Mouse (Mus musculus): ENCODE data around the gene Diaph3.
"Not testable (repeated sequence)": the region's sequence is repeated elsewhere in the genome, so short reads cannot be mapped to it uniquely, and the experiment has no call there.

Gene Diaph3

DNA sequence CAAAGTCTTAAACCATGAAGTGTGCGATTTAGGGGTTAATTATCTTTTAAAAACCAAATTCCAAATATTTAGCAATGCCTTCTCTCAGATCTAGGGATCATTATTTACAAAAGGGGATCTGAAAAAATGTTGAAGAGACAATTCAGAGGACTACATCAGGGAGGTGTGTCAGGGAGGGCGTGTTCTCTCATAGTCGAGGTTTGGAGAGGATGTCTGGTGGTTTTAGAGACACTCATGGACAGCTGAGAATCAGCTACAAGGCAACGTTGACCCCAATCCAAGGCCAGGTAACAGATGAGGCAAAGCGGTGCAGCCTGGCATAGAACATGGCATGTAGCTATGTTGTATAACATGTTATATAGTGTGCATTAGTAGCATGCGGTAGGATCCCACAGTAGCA lies 396.5 kb downstream of the Diaph3 start:
- in situ Hi-C loops (cut with MboI, MseI): no loop called here

DNA sequence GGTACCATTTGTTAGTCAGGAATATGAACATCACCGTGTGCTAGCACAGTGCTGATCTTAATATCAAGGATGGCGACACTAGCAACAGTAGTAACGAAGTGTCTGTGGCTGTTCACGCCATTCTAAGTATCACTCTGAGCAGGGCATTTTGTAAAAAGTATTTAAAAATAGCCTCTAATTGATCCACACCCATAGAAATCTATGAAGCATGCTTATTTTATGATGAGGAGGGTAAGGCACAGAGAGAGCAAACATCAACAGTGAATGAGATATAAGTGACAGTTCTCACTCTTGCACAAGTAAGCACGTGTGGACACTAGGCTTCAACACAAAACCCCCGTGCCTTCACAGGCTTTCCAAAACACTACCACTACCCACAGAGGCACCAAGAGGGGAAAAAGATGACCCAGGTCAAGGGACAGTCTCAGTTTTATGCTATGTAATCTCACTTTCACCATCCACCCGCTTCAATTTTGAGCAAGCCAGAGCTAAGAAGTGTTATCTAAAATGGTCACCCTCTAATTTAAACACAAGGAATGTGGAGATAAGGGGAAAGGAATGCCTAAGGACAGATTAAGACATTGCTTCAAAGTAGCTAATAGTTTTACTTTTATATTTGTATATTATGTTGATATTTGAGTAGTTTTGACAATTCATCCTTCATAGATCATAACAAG lies 399.0 kb downstream of the Diaph3 start:
- in situ Hi-C loops (cut with MboI, MseI): no loop called here

DNA sequence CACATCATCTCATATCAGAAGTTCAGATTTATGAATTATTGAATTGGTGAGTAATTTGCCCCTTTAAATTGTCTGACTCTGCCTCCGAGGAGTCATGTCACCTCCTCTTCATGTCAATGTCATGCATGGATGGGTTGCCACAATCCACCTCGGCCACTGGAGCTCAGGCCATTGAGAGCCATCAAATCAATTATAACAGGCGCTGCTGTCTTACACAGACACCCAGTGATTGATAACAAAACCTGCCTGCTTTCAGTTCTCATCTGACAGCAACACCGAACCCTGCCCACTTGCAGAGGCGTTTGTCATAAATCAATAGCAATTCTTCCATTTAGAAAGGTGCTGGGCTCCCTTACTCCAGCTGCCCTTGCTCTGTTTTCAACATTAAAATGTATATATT lies 402.1 kb downstream of the Diaph3 start:
- in situ Hi-C loops (cut with MboI, MseI): no loop called here

DNA sequence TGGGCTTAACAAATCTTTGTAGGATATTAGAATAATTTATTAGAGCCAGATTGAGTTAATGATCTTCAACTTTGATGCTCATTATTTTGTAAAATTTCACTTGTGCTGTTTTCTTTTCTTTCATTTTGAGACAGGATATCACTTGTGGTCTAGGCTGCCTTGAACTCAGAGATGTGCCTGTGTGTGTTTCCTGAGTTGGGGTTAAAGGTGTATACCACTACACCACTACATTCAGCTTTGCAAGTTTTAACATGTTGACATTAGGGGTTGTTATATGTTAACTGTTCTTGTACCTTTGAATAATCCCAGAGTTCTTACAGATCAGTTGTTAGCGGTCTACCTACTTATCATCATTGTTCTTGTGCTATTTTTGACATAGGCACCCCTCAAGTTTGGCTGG lies 404.4 kb downstream of the Diaph3 start:
- in situ Hi-C loops (cut with MboI, MseI): no loop called here

DNA sequence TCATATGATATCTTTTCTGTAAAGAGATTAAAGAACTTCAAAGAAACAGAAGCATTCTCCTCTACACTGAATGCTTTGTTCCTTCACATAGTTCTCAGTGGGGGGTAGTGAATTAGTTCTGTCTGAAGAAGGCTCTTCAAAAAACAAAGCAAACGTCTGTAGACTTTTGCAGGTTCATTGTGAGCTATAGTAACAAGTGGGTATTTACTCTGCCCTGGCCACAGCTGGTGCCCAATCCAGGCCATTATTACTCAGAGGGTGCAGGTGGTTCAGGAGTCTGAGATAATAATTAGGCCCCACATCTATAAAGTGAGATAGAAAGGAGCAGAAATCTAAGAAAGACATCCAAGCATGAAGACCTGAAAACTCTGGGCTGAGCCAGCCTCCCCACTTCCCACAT lies 409.7 kb downstream of the Diaph3 start:
- in situ Hi-C loops (cut with MboI, MseI): no loop called here

DNA sequence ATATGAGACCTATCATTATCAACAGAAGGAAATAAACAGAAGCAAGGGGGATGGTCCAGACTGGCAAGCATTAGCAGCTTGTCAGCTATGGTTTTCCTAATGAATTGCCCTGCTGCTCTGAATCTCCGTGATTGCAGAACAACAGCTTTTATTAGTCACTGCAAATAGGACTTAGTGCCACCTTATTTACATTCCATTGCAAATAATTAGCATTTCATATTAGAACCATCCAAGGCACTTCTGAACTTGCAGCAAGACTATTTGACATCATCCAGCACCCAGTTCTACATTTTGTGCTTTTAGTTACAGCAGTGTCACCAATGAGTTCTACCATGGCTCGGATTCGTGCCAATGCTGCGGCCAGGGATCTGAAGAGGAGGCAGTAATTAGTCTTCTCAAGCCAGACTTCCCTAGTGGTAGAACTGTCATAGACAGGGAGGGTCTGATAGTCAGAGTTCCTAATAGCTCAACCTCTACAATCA lies 411.4 kb downstream of the Diaph3 start:
- in situ Hi-C loops (cut with MboI, MseI): no loop called here

DNA sequence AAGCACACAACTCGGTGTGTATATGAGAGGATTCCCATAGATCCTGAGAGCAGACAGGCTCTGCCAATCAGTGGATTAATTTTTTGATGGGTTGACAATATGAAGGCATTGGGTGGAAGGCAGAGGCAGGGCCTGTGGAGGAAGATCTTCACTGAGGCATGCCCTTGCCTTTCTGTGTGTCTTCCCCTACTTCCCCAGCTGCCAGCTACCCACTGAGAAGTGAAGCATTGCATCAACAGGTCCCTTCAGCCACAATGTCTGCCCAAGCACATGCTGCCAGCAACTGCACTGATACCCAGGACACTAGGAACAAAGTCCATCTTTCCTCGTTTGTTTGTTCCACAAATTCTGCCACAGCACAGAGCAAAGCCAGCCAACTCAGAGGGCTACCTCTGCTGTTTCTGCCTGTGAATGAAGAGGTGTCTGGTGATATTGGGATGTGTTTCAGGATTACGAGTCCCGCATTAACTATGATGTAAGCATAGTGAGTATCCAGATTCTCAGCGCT lies 413.4 kb downstream of the Diaph3 start:
- in situ Hi-C loops (cut with MboI, MseI): no loop called here

DNA sequence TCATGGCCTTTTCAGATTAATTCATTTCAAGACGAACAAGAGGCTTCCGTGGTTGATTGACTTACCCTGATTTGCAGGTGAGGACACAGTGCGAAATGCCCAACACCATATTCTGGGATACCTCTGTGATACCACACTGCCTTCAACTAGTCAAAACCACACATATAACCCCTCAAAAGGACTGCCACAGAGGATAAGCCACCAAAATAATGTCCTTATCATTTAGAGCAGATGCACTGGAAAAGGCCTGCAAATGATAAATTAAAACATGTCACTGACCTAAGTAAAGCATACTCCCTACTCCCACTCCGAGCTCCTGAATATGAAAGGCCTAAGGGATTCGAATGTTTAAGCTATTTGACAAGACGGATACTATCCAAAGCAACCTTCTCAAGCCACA lies 419.3 kb downstream of the Diaph3 start:
- in situ Hi-C loops (cut with MboI, MseI): no loop called here

DNA sequence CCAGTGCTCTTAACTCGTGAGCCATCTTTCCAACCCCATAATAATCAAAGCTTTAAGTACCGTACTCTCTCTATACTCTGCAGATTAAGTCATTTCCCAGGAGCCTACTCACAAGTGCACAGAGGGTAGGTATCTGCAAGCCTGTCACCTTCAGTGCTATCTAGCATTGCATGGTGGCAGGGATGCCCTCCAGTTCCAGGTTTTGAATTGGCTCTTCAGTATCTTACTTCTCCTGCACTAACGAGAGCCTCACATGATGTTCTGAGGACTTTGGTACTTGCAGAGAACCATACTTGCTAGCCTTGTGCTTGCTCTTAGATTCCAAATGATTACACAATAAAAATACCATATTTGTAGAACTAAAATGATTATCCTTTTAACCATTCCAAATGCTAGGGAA lies 420.0 kb downstream of the Diaph3 start:
- in situ Hi-C loops (cut with MboI, MseI): no loop called here

DNA sequence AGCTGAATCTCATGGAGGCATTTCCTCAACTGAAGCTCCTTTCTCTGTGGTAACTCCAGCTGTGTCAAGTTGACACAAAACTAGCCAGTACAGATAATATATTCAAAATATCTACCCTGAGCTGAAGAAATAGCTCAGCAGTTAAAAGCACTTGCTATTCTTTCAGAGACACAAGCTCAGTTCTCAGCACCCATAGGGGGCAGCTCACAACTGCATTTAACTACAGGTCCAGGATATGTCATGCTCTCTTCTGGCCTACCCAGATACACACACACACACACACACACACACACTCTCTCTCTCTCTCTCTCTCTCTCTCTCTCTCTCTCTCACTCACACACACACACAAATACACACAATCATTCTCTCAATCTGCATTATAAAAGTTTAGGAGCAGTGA lies 420.6 kb downstream of the Diaph3 start:
- in situ Hi-C loops (cut with MboI, MseI): not testable (repeated sequence)

DNA sequence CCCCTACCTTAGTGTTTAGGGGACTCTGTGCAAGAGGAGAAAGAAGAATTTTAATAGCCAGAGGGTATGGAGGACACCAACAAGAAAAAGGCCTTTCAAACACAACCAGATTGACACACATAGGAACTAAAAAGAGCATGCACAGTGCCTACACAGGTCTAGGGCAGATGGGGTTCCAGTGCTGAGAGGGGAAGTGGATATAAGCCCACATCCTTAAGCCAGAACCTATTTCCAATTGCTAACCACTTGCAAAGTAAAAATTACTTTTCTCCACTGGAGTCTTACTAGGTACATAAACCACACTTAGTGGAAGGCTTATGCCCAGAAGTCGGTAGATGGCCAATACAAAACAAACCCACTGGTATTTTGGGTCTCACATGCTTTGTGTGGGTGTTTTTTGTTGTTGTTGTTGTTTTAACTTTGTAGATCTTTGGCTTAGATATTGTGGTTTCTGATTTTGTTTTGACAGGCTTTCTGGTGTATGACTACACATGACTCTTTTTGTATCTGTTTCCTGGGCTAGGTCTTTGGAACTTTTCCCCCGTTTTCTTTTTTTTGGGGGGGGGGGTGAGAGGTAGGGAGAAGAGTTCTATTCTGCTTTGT lies 426.8 kb downstream of the Diaph3 start:
- in situ Hi-C loops (cut with MboI, MseI): no loop called here

DNA sequence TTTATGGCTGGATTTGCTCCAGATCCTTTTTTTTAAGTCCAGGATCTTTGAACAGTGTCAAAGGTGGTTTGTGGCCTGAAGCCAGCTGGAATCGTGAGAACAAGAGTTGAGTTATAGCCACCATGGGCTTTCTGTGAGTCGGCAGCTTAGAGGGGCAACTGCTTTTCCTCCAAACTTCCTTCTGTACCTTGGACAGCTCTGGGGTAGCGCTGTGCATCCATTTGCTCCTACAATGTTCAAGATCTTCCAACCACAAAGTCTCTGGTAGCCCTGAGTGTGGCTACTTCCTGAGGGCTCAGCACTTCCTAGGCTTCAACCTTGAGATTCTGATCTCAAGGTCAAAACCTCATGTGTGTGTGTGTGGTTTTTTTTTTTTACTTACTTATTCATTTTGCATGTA lies 437.0 kb downstream of the Diaph3 start:
- in situ Hi-C loops (cut with MboI, MseI): no loop called here

DNA sequence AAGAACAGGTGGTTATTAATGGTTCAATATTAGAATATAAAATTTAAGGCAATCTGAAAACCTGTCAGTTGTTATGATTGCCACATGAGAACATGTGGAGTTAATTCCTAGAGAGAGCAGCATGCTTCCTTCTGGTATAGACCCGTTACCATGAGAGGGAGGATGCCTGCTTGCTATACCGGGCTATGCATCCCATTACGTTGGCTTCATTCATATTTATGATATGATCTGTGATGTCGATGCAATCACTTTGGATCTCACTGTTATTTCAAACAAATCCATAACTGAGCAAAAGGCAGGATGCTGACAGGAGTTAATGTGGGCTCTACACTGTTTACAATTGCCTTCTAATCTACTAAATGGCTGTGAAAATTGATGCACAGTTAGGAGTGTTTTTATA lies 439.9 kb downstream of the Diaph3 start:
- in situ Hi-C loops (cut with MboI, MseI): no loop called here

DNA sequence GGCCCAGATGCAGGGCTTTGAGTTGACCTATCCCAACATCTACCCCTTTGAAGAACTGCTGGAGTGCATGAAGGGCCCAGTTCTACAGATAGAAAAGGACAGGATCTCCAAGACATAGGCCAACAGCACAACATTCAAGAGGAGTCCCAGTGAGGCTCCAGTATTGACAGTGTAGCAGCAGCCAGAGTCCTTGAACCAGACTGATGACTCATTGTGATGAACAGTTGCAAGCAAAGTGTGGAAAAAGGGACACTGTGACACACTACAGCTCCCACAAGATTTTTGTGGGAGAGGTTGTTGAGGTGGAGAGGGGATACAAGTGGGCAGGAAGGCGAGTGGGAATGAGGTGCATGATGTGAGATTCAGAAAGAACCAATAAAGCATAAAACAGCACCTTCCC lies 443.1 kb downstream of the Diaph3 start:
- in situ Hi-C loops (cut with MboI, MseI): no loop called here

DNA sequence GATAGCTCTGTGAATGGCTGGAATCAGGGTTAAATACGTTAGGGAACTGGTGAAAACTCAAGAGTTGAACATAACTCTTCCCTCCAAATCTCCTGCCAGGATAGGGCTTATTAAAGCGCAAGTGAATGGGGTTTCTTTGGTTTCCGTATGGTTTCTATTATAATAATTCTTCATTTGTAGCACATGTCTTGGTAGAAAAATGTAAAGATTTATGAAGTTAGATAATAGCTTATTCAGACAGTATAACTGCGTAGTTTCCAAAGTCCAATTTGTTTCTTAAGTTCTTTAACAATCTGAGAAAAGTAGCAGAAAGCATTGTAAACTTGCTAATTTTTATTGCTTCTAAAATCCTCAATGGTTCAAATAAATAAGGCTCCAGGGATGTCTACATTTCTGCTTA lies 448.3 kb downstream of the Diaph3 start:
- in situ Hi-C loops (cut with MboI, MseI): no loop called here

DNA sequence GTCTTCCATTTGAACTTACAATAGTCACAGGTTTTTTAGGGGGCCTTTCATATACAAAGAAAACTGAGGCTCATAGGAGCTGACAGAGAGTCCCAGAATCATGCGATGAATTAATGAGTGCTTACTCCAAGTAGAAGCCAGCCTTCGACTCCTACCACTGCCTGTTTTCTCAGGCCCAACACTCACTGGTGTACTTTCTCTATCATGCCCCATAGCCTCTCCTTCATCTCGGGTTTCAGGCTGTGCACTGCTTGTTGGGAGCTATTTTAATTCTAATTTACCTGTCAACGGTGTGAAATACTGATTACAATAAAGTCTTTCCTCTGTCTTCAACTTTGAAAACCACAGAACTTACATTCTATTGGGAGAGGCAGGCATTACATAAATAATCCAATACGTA lies 449.7 kb downstream of the Diaph3 start:
- in situ Hi-C loops (cut with MboI, MseI): no loop called here

DNA sequence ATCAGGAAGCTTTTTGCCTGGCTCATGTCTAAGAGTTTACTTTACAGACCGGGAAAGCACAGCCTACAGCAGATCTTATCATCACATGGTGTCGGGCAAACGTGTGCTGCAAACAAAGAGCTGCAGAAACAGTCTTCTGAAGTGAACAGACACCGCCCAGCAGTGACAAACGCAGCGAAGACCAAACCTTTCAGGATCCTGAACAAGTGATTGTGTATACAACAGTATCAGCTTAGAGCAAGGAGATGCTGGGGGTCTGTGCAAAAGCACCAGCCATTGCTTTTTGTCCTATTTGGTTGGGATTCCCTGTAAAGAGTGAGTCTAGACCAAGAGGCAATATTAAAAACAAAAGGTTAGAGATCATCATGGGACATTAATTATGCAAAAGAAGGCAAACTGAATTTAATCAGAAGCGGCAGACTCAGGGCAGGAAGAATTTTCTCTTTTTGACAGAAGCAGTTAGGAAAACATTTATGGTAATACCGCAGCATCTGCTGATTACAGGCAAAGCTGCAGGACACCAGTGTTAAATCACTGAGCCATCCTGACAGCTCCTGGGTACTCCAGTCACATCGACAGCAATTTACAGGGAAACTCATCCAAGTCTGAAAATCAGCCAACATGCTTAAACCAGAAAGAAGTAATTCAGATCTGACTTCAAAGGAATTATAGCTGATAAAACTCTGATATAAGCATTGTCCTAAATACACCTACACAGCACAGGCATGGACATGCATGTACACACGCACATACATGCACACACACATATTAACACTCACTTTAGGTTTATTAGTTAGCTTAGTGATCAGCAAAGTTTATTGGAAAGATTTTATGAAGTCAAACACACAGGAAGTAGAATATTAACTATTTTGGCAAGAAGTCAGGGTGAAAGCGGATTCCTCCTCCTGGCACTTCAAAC lies 456.2 kb downstream of the Diaph3 start:
- in situ Hi-C loops (cut with MboI, MseI): no loop called here

DNA sequence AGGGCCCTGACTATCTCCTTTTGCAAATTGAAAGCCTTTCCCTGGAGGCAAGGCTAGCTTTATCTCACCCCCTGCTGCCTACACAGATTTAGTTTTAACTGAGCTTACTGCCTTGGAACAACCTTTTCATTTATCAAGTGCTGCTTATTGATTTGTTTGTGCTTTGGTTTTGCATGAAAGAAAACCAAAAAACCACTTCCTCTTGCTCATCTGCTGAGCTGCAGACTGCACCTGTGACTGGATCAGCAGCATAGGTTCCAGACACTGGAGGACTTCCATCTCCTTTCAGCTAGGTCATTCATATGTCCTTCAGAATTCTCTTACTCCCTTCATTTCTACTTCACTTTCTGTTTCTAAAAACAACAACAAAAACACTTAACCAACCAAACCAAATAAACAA lies 459.1 kb downstream of the Diaph3 start:
- in situ Hi-C loops (cut with MboI, MseI): no loop called here

DNA sequence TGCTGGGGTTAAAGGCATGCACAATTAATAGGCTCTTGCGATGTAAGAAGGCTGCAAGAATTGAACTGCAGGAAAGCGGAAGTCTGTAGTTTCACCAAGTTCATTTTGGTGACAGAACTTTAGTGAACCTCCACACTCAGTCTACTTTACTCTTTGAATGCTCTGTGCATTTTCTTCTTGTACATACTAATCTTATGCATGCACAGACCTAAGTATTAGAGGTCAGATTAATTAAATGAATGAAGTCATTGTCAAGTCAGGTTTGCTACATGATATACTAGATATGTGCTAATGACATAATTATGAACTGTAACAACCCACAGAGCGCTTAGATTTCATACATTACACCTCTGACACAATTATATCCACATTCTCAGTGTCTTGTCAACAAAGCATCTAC lies 462.0 kb downstream of the Diaph3 start:
- in situ Hi-C loops (cut with MboI, MseI): no loop called here

DNA sequence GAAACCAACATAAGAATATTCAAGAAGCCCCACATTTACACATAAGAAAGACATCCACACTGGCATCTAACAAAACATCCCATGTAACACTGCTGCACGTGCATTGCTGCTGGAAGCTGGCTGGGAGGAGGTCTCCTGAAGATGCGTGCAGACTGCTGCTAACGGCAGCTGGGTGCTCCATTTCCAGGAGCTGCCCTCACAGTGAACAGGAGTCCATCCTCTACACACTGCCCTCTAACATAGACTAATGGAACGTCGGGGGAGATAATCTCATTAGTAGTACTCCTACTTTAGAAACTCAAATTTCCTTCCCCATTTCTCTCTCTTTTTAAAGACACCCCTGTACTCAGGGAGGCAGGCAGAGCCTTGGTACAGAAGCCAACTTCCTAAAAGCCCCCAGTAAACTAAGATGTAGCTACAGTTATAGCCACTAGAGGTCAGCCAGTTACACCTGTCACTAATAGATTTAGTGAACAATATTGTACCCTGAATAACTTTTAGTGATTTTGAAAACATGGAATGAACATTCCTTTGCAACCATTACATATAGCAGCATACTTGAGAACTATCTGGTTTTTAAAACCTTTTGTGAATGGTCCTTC lies 462.8 kb downstream of the Diaph3 start:
- in situ Hi-C loops (cut with MboI, MseI): no loop called here

DNA sequence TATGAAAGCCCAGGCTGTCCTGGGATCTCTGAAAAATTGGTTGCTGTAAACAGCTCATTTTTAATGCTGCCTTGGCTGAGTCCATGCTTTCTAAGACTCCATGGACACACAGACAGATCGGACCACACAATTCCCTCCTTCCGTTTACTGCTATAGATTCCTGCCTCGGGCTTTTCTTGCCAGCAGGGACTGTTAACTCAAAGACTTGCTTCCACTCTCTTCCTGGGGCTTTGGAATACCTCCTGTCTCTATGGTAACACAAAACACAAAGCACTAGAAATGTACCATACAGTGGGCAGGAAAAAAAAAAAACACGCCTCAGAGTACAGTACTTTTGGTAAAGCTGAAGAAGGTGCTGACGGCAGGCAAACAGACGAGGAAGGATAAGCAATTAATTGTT lies 464.0 kb downstream of the Diaph3 start:
- in situ Hi-C loops (cut with MboI, MseI): no loop called here

DNA sequence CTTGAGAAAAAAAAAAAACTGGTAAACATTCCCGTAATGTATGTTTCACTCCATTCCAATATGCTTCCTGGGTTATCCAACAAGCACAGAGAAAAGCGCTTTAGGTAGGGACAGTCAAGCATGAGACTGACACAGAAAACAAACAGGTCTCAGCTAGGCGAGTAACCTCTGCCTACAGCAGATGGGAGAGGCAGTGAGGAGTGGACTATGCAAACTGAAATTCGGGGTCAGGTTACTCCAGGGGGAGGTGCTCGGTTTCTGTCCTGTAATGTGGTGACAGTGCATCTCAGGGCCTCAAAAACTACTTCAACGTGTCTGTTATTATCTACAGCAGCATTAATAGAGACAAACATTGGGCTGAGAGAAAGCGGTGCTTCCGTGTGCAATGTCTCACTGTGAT lies 465.7 kb downstream of the Diaph3 start:
- in situ Hi-C loops (cut with MboI, MseI): no loop called here

Data from regulatory T cell (primary cell).